Mouse (Mus musculus) CH12.LX (cell line): ENCODE measurements around the gene Pnpo.

Source experiments
- BHLHE40 ChIP-seq: IDR thresholded peaks from 2 replicates; pipeline ENCODE4 v1.6.1; 2011; ENCODE audit warnings: mild to moderate bottlenecking, low read depth, low read length, improper control_type of control experiment
- CTCF ChIP-seq, 2 experiments: IDR thresholded peaks in 1 of 2; conservative IDR thresholded peaks in 1 of 2; 2 replicates each; pipeline ENCODE4 v1.5.1; 2011 to 2012; ENCODE audit warnings: low read depth in 2 of 2, low read length in 2 of 2, improper control_type of control experiment in 1 of 2, inconsistent platforms in 1 of 2, mild to moderate bottlenecking in 1 of 2, moderate library complexity in 1 of 2
- E2F4 ChIP-seq: IDR thresholded peaks from 2 replicates; pipeline ENCODE4 v1.6.1; 2011; ENCODE audit warnings: low read depth, low read length, improper control_type of control experiment; ENCODE audit not compliant: insufficient replicate concordance
- KAT2A ChIP-seq: IDR thresholded peaks from 2 replicates; pipeline ENCODE4 v1.6.1; 2012; ENCODE audit warnings: low read length, improper control_type of control experiment, inconsistent platforms; ENCODE audit not compliant: insufficient replicate concordance
- MXI1 ChIP-seq: IDR thresholded peaks from 2 replicates; pipeline ENCODE4 v1.6.1; 2011; ENCODE audit warnings: mild to moderate bottlenecking, low read depth, low read length, improper control_type of control experiment
- NELFE ChIP-seq: IDR thresholded peaks from 2 replicates; pipeline ENCODE4 v1.6.1; 2011; ENCODE audit warnings: low read depth, low read length, improper control_type of control experiment
- POLR2A ChIP-seq: IDR thresholded peaks from 2 replicates; pipeline ENCODE4 v1.6.1; 2011; ENCODE audit warnings: low read depth, mild to moderate bottlenecking, improper control_type of control experiment, low read length
- SMC3 ChIP-seq: IDR thresholded peaks from 2 replicates; pipeline ENCODE4 v1.6.1; 2011; ENCODE audit warnings: low read depth, low read length, improper control_type of control experiment
- ZMIZ1 ChIP-seq: IDR thresholded peaks from 2 replicates; pipeline ENCODE4 v1.6.1; 2012; ENCODE audit warnings: low read depth, mild to moderate bottlenecking, inconsistent platforms, low read length, improper control_type of control experiment

GRCm38 (mm10) chr11:96979329-96979728 is 35.5 kb upstream of the Pnpo start:
- TF ChIP-seq MXI1: no peak
- no peak for TF ChIP-seq SMC3
- TF ChIP-seq CTCF (conservative IDR thresholded peaks at IDR 0.05 in 1 of 2, IDR thresholded peaks at IDR 0.05 in 1 of 2; ENCODE audit: low read depth in 2 of 2, low read length in 2 of 2): no peak
- no peak for TF ChIP-seq POLR2A
- TF ChIP-seq E2F4: no peak
- no peak for TF ChIP-seq KAT2A
- TF ChIP-seq ZMIZ1: no peak
- no peak for TF ChIP-seq BHLHE40
- no peak for TF ChIP-seq NELFE
